Mouse (Mus musculus): Measurements from ENCODE around the gene Gpc6.

Gpc6 gene

GRCm38 (mm10) chr14:117816008-117816407 lies 890.9 kb downstream of the Gpc6 start:
- no peak for DNase-seq

GRCm38 (mm10) chr14:117816706-117817105 lies 891.6 kb downstream of the Gpc6 start:
- DNase-seq, result no peak

- DNase-seq, result peak; percentile 20
Measured at GRCm38 (mm10) chr14:117817196-117817595, 892.1 kb downstream of the Gpc6 start.

- DNase-seq, result no peak
Measured at GRCm38 (mm10) chr14:117824491-117824890, 899.4 kb downstream of the Gpc6 start.

- DNase-seq, result no peak
Measured at GRCm38 (mm10) chr14:117826294-117827046, 901.4 kb downstream of the Gpc6 start.

- no peak for DNase-seq
Measured at GRCm38 (mm10) chr14:117831267-117831666, 906.2 kb downstream of the Gpc6 start.

GRCm38 (mm10) chr14:117831731-117832130 lies 906.6 kb downstream of the Gpc6 start:
- peak; percentile 41 for DNase-seq

- no peak for DNase-seq
Measured at GRCm38 (mm10) chr14:117835506-117835905, 910.4 kb downstream of the Gpc6 start.

- DNase-seq, result no peak
Measured at GRCm38 (mm10) chr14:117837021-117837420, 911.9 kb downstream of the Gpc6 start.

GRCm38 (mm10) chr14:117837715-117838114 lies 912.6 kb downstream of the Gpc6 start:
- DNase-seq, result no peak

GRCm38 (mm10) chr14:117841211-117841610 lies 916.1 kb downstream of the Gpc6 start:
- no peak for DNase-seq

GRCm38 (mm10) chr14:117841797-117842553 lies 916.9 kb downstream of the Gpc6 start:
- peak; percentile 7 for DNase-seq

GRCm38 (mm10) chr14:117849591-117850505 lies 924.7 kb downstream of the Gpc6 start:
- DNase-seq, result no peak

GRCm38 (mm10) chr14:117852266-117852665 lies 927.2 kb downstream of the Gpc6 start:
- no peak for DNase-seq

- DNase-seq, result no peak
Measured at GRCm38 (mm10) chr14:117852842-117853241, 927.7 kb downstream of the Gpc6 start.

GRCm38 (mm10) chr14:117854498-117854897 lies 929.4 kb downstream of the Gpc6 start:
- no peak for DNase-seq

GRCm38 (mm10) chr14:117871268-117871667 lies 946.2 kb downstream of the Gpc6 start:
- no peak for DNase-seq

GRCm38 (mm10) chr14:117879313-117879712 lies 954.2 kb downstream of the Gpc6 start:
- peak; percentile 32 for DNase-seq

GRCm38 (mm10) chr14:117881112-117881511 lies 956.0 kb downstream of the Gpc6 start:
- DNase-seq, result no peak

GRCm38 (mm10) chr14:117882222-117882621 lies 957.1 kb downstream of the Gpc6 start:
- peak; percentile 49 for DNase-seq

GRCm38 (mm10) chr14:117889653-117890052 lies 964.5 kb downstream of the Gpc6 start:
- DNase-seq, result no peak

GRCm38 (mm10) chr14:117891426-117891825 lies 966.3 kb downstream of the Gpc6 start:
- no peak for DNase-seq

- no peak for DNase-seq
Measured at GRCm38 (mm10) chr14:117892026-117892425, 966.9 kb downstream of the Gpc6 start.
